Mouse (Mus musculus) MEL (cell line): ENCODE results near the gene Dchs2. TPM values are rescaled to one million over a fixed set of nuclear protein-coding genes. Genes with fewer than 3 reads are reported as not detected.

Experiments used
- DNase-seq: peaks from one replicate; pipeline ENCODE4 v3.0.0; 2011; ENCODE audit warnings: low read depth, low spot score
- H3K27ac ChIP-seq: 2 replicates; pipeline ENCODE4 v1.5.1; 2012; ENCODE audit warnings: low read depth, mild to moderate bottlenecking, control low read depth, low read length, moderate library complexity; ENCODE audit not compliant: control insufficient read depth
- H3K27me3 ChIP-seq, 2 experiments: fragments of 150-350 bp in 1 of 2; sonication (generic) in 1 of 2; 2 replicates each; pipeline ENCODE4 v1.6.1; 2012; ENCODE audit warnings: low read length in 2 of 2, mild to moderate bottlenecking in 2 of 2, improper control_type of control experiment in 1 of 2, moderate library complexity in 1 of 2; ENCODE audit not compliant: insufficient read depth in 2 of 2, control insufficient read depth in 1 of 2
- H3K36me3 ChIP-seq, 2 experiments: 2 replicates each; pipeline ENCODE4 v1.6.1; 2012 to 2014; ENCODE audit warnings: low read length in 2 of 2, improper control_type of control experiment in 1 of 2, inconsistent platforms in 1 of 2, mild to moderate bottlenecking in 1 of 2; ENCODE audit not compliant: insufficient read depth in 2 of 2, control insufficient read depth in 1 of 2
- H3K4me1 ChIP-seq, 2 experiments: fragments of 150-350 bp in 1 of 2; sonication (generic) in 1 of 2; 2 replicates each; pipeline ENCODE4 v1.6.1; 2012; ENCODE audit warnings: low read length in 2 of 2, improper control_type of control experiment in 1 of 2, mild to moderate bottlenecking in 1 of 2; ENCODE audit not compliant: insufficient read depth in 2 of 2, control insufficient read depth in 1 of 2
- H3K4me3 ChIP-seq, 2 experiments: fragments of 150-350 bp in 1 of 2; sonication (generic) in 1 of 2; 2 replicates each; pipeline ENCODE4 v1.5.1; 2012; ENCODE audit warnings: low read depth in 2 of 2, low read length in 2 of 2, mild to moderate bottlenecking in 2 of 2, moderate library complexity in 2 of 2, control low read depth in 1 of 2, improper control_type of control experiment in 1 of 2; ENCODE audit not compliant: control insufficient read depth in 1 of 2, insufficient read depth in 1 of 2
- H3K79me2 ChIP-seq: 2 replicates; pipeline ENCODE4 v1.6.1; 2012; ENCODE audit warnings: mild to moderate bottlenecking, low read length, moderate library complexity; ENCODE audit not compliant: control insufficient read depth, poor library complexity, insufficient read depth
- H3K9ac ChIP-seq: 2 replicates; pipeline ENCODE4 v1.6.1; 2012; ENCODE audit warnings: low read depth, mild to moderate bottlenecking, control low read depth, low read length, moderate library complexity; ENCODE audit not compliant: control insufficient read depth, poor library complexity, severe bottlenecking
- H3K9me3 ChIP-seq: fragments of 150-350 bp; sonication (generic); replicated peaks from 2 replicates; pipeline ENCODE4 v1.6.1; 2012; ENCODE audit warnings: mild to moderate bottlenecking, low read length, improper control_type of control experiment, moderate library complexity; ENCODE audit not compliant: insufficient read depth
- BHLHE40 ChIP-seq: IDR thresholded peaks from 2 replicates; pipeline ENCODE4 v1.6.1; 2012; ENCODE audit warnings: low read depth, mild to moderate bottlenecking, inconsistent platforms, low read length, improper control_type of control experiment, borderline replicate concordance
- CHD1 ChIP-seq: IDR thresholded peaks from 2 replicates; pipeline ENCODE4 v1.6.1; 2012; ENCODE audit warnings: low read depth, mild to moderate bottlenecking, inconsistent platforms, low read length, improper control_type of control experiment
- CHD2 ChIP-seq: IDR thresholded peaks from 2 replicates; pipeline ENCODE4 v1.6.1; 2011; ENCODE audit warnings: low read length, improper control_type of control experiment
- CTCF ChIP-seq, 3 experiments: IDR thresholded peaks in 2 of 3; conservative IDR thresholded peaks in 1 of 3; 2 replicates each; pipeline ENCODE4 v1.5.1; 2011 to 2012; ENCODE audit warnings: low read length in 3 of 3, low read depth in 2 of 3, mild to moderate bottlenecking in 2 of 3, improper control_type of control experiment in 1 of 3, inconsistent platforms in 1 of 3, mixed read lengths in 1 of 3, moderate library complexity in 1 of 3; ENCODE audit not compliant: control insufficient read depth in 1 of 3, insufficient read depth in 1 of 3, poor library complexity in 1 of 3, severe bottlenecking in 1 of 3
- ELF1 ChIP-seq: IDR thresholded peaks from 2 replicates; pipeline ENCODE4 v1.6.1; 2014; ENCODE audit warnings: low read depth, mild to moderate bottlenecking, inconsistent platforms, low read length, improper control_type of control experiment, moderate library complexity
- EP300 ChIP-seq, 2 experiments: IDR thresholded peaks; 2 replicates each; pipeline ENCODE4 v1.6.1; 2011; ENCODE audit warnings: improper control_type of control experiment in 2 of 2, low read length in 2 of 2, low read depth in 1 of 2, mild to moderate bottlenecking in 1 of 2
- ETS1 ChIP-seq: IDR thresholded peaks from 2 replicates; pipeline ENCODE4 v1.6.1; 2012; ENCODE audit warnings: low read depth, mild to moderate bottlenecking, inconsistent platforms, low read length, improper control_type of control experiment, moderate library complexity
- GABPA ChIP-seq: IDR thresholded peaks from 2 replicates; pipeline ENCODE4 v1.6.1; 2012; ENCODE audit warnings: low read depth, mild to moderate bottlenecking, inconsistent platforms, low read length, improper control_type of control experiment, moderate library complexity
- GATA1 ChIP-seq: IDR thresholded peaks from 2 replicates; pipeline ENCODE4 v1.6.1; 2011; ENCODE audit warnings: low read depth, low read length, improper control_type of control experiment
- JUND ChIP-seq: IDR thresholded peaks from 2 replicates; pipeline ENCODE4 v1.6.1; 2011; ENCODE audit warnings: low read depth, mild to moderate bottlenecking, improper control_type of control experiment, low read length
- MAFK ChIP-seq: IDR thresholded peaks from 2 replicates; pipeline ENCODE4 v1.6.1; 2011; ENCODE audit warnings: low read depth, mild to moderate bottlenecking, low read length, improper control_type of control experiment, borderline replicate concordance
- MAX ChIP-seq: IDR thresholded peaks from 2 replicates; pipeline ENCODE4 v1.6.1; 2011; ENCODE audit warnings: low read length, improper control_type of control experiment
- MAZ ChIP-seq: IDR thresholded peaks from 2 replicates; pipeline ENCODE4 v1.6.1; 2012; ENCODE audit warnings: low read depth, mild to moderate bottlenecking, inconsistent platforms, low read length, improper control_type of control experiment
- MYB ChIP-seq: IDR thresholded peaks from 2 replicates; pipeline ENCODE4 v1.6.1; 2011; ENCODE audit warnings: mild to moderate bottlenecking, low read depth, low read length, improper control_type of control experiment
- NELFE ChIP-seq: IDR thresholded peaks from 2 replicates; pipeline ENCODE4 v1.6.1; 2011; ENCODE audit warnings: low read depth, low read length, improper control_type of control experiment
- NRF1 ChIP-seq: IDR thresholded peaks from 2 replicates; pipeline ENCODE4 v1.6.1; 2014; ENCODE audit warnings: low read depth, mild to moderate bottlenecking, inconsistent platforms, low read length, improper control_type of control experiment, moderate library complexity; ENCODE audit not compliant: poor library complexity, insufficient read depth, severe bottlenecking
- POLR2AphosphoS5 ChIP-seq: IDR thresholded peaks from 2 replicates; pipeline ENCODE4 v1.6.1; 2012; ENCODE audit warnings: low read depth, borderline replicate concordance, mild to moderate bottlenecking, inconsistent platforms, low read length, moderate library complexity, mixed read lengths
- RAD21 ChIP-seq: IDR thresholded peaks from 2 replicates; pipeline ENCODE4 v1.6.1; 2011; ENCODE audit warnings: mild to moderate bottlenecking, low read depth, low read length, improper control_type of control experiment
- SIN3A ChIP-seq: IDR thresholded peaks from 2 replicates; pipeline ENCODE4 v1.6.1; 2012; ENCODE audit warnings: low read length, improper control_type of control experiment, inconsistent platforms
- SMC3 ChIP-seq: IDR thresholded peaks from 2 replicates; pipeline ENCODE4 v1.6.1; 2011; ENCODE audit warnings: low read depth, low read length, improper control_type of control experiment
- UBTF ChIP-seq: IDR thresholded peaks from 2 replicates; pipeline ENCODE4 v1.6.1; 2012; ENCODE audit warnings: low read depth, mild to moderate bottlenecking, inconsistent platforms, low read length, improper control_type of control experiment, moderate library complexity, borderline replicate concordance; ENCODE audit not compliant: insufficient read depth
- ZMIZ1 ChIP-seq: IDR thresholded peaks from 2 replicates; pipeline ENCODE4 v1.6.1; 2012; ENCODE audit warnings: low read depth, mild to moderate bottlenecking, inconsistent platforms, low read length, improper control_type of control experiment, moderate library complexity
- ZNF384 ChIP-seq: IDR thresholded peaks from 2 replicates; pipeline ENCODE4 v1.6.1; 2012; ENCODE audit warnings: low read depth, mild to moderate bottlenecking, inconsistent platforms, low read length, improper control_type of control experiment
- polyA plus RNA-seq, 2 experiments: library from polyadenylated mRNA; stranded (reverse) in 1 of 2; unstranded in 1 of 2; fragments of >175 nt in 1 of 2; fragments of >200 nt in 1 of 2; gene quantifications; 2 replicates each; pipeline versions ENCODE4 v1.2.1 to v1.2.4; 2012; ENCODE audit warnings: low replicate concordance in 2 of 2, low read depth in 1 of 2; ENCODE audit not compliant: insufficient read length in 2 of 2, insufficient read depth in 1 of 2, missing spikeins in 1 of 2
- total RNA-seq: library from RNA; depleted of rRNA; stranded (reverse); fragments of 300-350 nt; gene quantifications from 2 replicates; pipeline ENCODE4 v1.2.3, GENCODE M21; 2012

Dchs2 gene
- total and polyA plus RNA-seq, 3 experiments = not detected

DNA sequence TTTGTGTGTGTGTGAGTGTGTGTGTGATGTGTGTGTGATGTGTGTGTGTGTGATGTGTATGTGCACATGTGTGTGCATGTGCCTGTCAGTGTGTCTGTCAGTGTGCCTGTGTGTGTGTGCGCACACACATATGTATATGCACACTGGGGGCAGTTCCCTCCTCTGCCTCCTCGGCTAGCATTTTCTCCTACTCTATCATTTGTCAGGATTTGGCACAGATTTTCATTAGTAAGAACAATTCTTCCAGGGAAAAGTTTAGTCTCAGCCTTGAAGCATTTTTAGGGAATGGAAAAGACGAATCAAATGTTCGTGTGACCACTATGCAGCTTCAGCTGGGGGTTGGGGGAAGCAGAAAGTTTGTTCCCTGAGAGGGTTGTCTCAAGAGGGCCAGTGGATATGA is 28.4 kb downstream of the Dchs2 start:
- Histone ChIP-seq H3K27ac (no peak overlapping the region), H3K4me1 (no peaks in the 10 kb centered on the region), H3K9me3 (no peaks in the 10 kb centered on the region), H3K9ac (no peak overlapping the region), H3K79me2 (no peaks in the 10 kb centered on the region), H3K27me3 (no peaks in the 10 kb centered on the region), H3K4me3 (no peak overlapping the region), H3K36me3 (no peaks in the 10 kb centered on the region)
- no peak for DNase-seq
- no peak for TF ChIP-seq ELF1
- TF ChIP-seq MAX = no peak
- no peak for TF ChIP-seq ZMIZ1
- no peak for TF ChIP-seq NRF1
- no peak for TF ChIP-seq GATA1

DNA sequence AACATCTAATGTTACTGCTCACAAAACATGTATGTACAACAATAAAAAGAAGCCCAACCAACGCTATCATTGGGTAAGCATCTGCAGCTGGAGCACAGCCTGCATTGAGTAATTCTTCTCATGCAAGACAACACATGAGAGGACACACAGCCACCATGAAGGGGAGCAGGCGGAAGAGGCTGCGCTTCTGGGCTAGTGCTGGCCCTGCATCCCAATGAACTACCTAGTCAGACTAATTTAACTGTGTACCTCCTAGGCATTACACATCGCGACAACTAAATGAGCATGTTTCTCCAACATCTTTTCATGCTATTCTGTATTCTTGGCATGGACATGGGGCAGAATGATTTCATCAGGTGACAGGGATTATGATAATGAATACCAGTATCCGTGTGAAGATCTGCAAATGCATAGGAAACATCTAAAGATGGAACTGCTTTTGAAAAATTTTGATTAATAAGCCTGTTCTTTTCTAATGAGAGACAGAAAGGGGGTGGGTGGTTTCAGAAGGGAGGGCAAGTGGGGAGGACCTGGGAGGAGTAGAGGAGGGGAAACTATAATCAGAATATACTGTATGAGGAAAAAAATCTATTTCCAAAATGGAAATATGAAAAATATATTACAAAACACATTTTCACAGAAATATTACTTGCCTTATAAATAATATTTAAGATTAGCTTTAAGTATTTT is 33.9 kb downstream of the Dchs2 start:
- H3K36me3 ChIP-seq = no peaks in the 10 kb centered on the region
- H3K27me3 ChIP-seq = no peaks in the 10 kb centered on the region
- no peaks in the 10 kb centered on the region for H3K79me2 ChIP-seq
- no peak overlapping the region for H3K9ac ChIP-seq
- H3K4me1 ChIP-seq = no peaks in the 10 kb centered on the region
- no peaks in the 10 kb centered on the region for H3K9me3 ChIP-seq
- H3K27ac ChIP-seq = no peak overlapping the region
- H3K4me3 ChIP-seq = no peak overlapping the region
- DNase-seq = no peak
- TF ChIP-seq ZMIZ1 (no peak), JUND (no peak), CHD2 (no peak), RAD21 (no peak), NELFE (no peak), GATA1 (no peak), BHLHE40 (no peak), GABPA (no peak), POLR2AphosphoS5 (no peak), SIN3A (no peak), CTCF (IDR thresholded peaks at IDR 0.05 in 2 of 3, conservative IDR thresholded peaks at IDR 0.05 in 1 of 3; ENCODE audit: control insufficient read depth in 1 of 3, insufficient read depth in 1 of 3, low read depth in 2 of 3, low read length in 3 of 3, poor library complexity in 1 of 3, severe bottlenecking in 1 of 3) (no peak), SMC3 (no peak), ETS1 (no peak), CHD1 (no peak), ZNF384 (no peak), MAZ (no peak), EP300 (IDR thresholded peaks at IDR 0.05; ENCODE audit: low read depth in 1 of 2, low read length in 2 of 2) (no peak), MAFK (no peak), UBTF (no peak), MYB (no peak)
